Mouse (Mus musculus) G1E (cell line): ENCODE measurements around the gene Coq8a. TPM values are rescaled to one million over a fixed set of nuclear protein-coding genes. Genes with fewer than 3 reads are reported as not detected.

Source experiments
- ATAC-seq: 2 replicates; pipeline ENCODE4 v1.8.0; 2016; ENCODE audit warnings: mild to moderate bottlenecking; ENCODE audit not compliant: insufficient number of reproducible peaks, poor library complexity, low FRiP score, severe bottlenecking; ENCODE audit errors: extremely low read depth
- DNase-seq: peaks from one replicate; pipeline ENCODE4 v3.0.0; 2012; ENCODE audit warnings: low spot score
- H3K27me3 ChIP-seq: 2 replicates; pipeline ENCODE4 v1.6.1; 2012; ENCODE audit warnings: mild to moderate bottlenecking, low read length, inconsistent platforms; ENCODE audit not compliant: insufficient read depth
- H3K36me3 ChIP-seq: replicated peaks from 2 replicates; pipeline ENCODE3; 2012; ENCODE audit warnings: mild to moderate bottlenecking, inconsistent platforms
- H3K4me1 ChIP-seq: 2 replicates; pipeline ENCODE4 v1.6.1; 2012; ENCODE audit warnings: low read depth, low read length, inconsistent platforms, mixed read lengths; ENCODE audit not compliant: insufficient read depth
- H3K4me3 ChIP-seq: 2 replicates; pipeline ENCODE4 v1.5.1; 2012; ENCODE audit warnings: low read depth, mild to moderate bottlenecking, inconsistent platforms, low read length, moderate library complexity, mixed read lengths
- H3K9me3 ChIP-seq: replicated peaks from 2 replicates; pipeline ENCODE4 v1.6.1; 2012; ENCODE audit warnings: inconsistent platforms
- CTCF ChIP-seq: IDR thresholded peaks from 2 replicates; pipeline ENCODE4 v1.5.1; 2012; ENCODE audit warnings: low read depth, low read length, inconsistent platforms, mixed read lengths
- GATA1 ChIP-seq: IDR thresholded peaks from 2 replicates; pipeline ENCODE4 v1.6.1; 2012; ENCODE audit warnings: borderline replicate concordance, low read length, inconsistent platforms, mixed read lengths
- GATA2 ChIP-seq: IDR thresholded peaks from 2 replicates; pipeline ENCODE4 v1.6.1; 2012; ENCODE audit warnings: low read depth, low read length, inconsistent platforms, borderline replicate concordance
- POLR2AphosphoS5 ChIP-seq: IDR thresholded peaks from 2 replicates; pipeline ENCODE4 v1.6.1; 2012; ENCODE audit warnings: low read depth, low read length, inconsistent platforms; ENCODE audit not compliant: insufficient replicate concordance
- TAL1 ChIP-seq: conservative IDR thresholded peaks from 2 replicates; pipeline ENCODE4 v1.6.1; 2012; ENCODE audit warnings: low read depth, low read length, inconsistent platforms, mixed read lengths
- polyA plus RNA-seq: library from polyadenylated mRNA; stranded (reverse); fragments of >175 nt; gene quantifications from 2 replicates; pipeline ENCODE4 v1.2.3, GENCODE M21; 2012
- total RNA-seq, 2 experiments: library from RNA; stranded (forward) in 1 of 2; stranded (reverse) in 1 of 2; fragments of 200-1000 nt in 1 of 2; fragments of >200 nt in 1 of 2; fragmentation: Nextera tagmentation in 1 of 2; gene quantifications; 2 replicates each; pipeline ENCODE4 v1.2.3; 2014 to 2017

Gene Coq8a
- total and polyA plus RNA-seq, 3 experiments: 4.0 to 6.2 (median 4.4) TPM

- no peak for ATAC-seq
- no peak for DNase-seq
- Histone ChIP-seq H3K4me1 (no peaks in the 10 kb centered on the region), H3K27me3 (peaks cover 29% of the 10 kb centered on the region), H3K9me3 (no peaks in the 10 kb centered on the region), H3K4me3 (no peak overlapping the region), H3K36me3 (peaks cover 7% of the 10 kb centered on the region)
- TF ChIP-seq POLR2AphosphoS5: no peak
- TF ChIP-seq TAL1: no peak
- TF ChIP-seq GATA2: no peak
- TF ChIP-seq GATA1: no peak
- TF ChIP-seq CTCF: no peak
Observed at GRCm38 (mm10) chr1:180174718-180175117, 24.7 kb downstream of the Coq8a start.

- Histone ChIP-seq H3K4me3 (no peak overlapping the region), H3K9me3 (no peaks in the 10 kb centered on the region), H3K36me3 (peaks cover 7% of the 10 kb centered on the region), H3K27me3 (peaks cover 29% of the 10 kb centered on the region), H3K4me1 (no peaks in the 10 kb centered on the region)
- DNase-seq (no peak), ATAC-seq (no peak)
- TF ChIP-seq POLR2AphosphoS5 (no peak), GATA1 (no peak), TAL1 (no peak), GATA2 (no peak), CTCF (no peak)
Observed at GRCm38 (mm10) chr1:180173017-180173416, 26.4 kb downstream of the Coq8a start.

DNA sequence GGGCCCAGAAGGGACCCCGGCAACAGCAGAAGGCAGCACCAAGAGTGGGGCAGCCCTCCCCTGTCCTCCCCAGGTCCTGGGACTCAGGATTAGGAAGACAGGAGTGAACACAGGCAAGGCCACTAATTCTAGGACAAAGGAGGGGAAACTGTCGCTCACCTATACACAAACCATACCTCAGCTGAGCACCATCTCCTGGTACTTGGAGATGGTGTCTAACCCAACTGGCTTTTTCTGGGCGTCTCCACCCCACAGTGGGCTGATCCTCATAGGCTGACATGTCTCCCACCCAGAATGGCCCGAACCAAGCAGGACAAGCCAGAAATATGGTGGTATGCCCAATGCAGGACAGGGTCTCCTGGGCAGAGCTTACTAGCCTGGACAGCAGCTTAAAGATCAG, 26.8 kb downstream of the Coq8a start:
- H3K9me3 ChIP-seq: no peaks in the 10 kb centered on the region
- ATAC-seq (no peak), DNase-seq (no peak)
- H3K27me3 ChIP-seq: peaks cover 29% of the 10 kb centered on the region
- H3K4me3 ChIP-seq: no peak overlapping the region
- TF ChIP-seq TAL1 (no peak), GATA1 (no peak), POLR2AphosphoS5 (no peak), CTCF (no peak), GATA2 (no peak)
- no peaks in the 10 kb centered on the region for H3K4me1 ChIP-seq
- H3K36me3 ChIP-seq: peaks cover 11% of the 10 kb centered on the region

DNA sequence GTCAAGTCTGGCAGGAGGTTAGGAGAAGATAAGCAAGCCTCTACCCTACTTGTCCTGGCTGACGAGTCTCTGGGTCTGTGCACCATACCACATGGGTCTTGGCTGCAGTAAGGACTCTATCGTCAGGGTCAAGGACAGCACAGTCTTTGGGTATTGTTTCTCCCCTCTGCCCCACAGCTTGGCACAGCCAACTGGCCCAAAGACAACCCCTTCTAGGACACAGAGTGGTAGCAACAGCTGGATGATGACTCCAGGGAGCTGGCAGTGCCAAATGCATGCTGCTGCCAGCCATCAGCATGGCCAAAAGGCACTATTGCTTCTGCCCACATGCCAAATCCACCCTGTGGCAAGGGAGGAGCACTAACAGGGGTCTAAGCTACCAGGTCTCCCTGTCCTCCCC, 27.5 kb downstream of the Coq8a start:
- Histone ChIP-seq H3K27me3 (peaks cover 29% of the 10 kb centered on the region), H3K9me3 (no peaks in the 10 kb centered on the region), H3K36me3 (peaks cover 18% of the 10 kb centered on the region), H3K4me1 (no peaks in the 10 kb centered on the region), H3K4me3 (no peak overlapping the region)
- no peak for TF ChIP-seq GATA2
- no peak for TF ChIP-seq CTCF
- TF ChIP-seq TAL1: no peak
- TF ChIP-seq GATA1: no peak
- no peak for DNase-seq
- ATAC-seq: no peak

GRCm38 (mm10) chr1:180170071-180170470, 29.3 kb downstream of the Coq8a start:
- Histone ChIP-seq H3K27me3 (peaks cover 29% of the 10 kb centered on the region), H3K36me3 (peaks cover 28% of the 10 kb centered on the region), H3K4me3 (no peak overlapping the region), H3K4me1 (no peaks in the 10 kb centered on the region; the same call in 1 of the 2 replicates), H3K9me3 (no peaks in the 10 kb centered on the region)
- DNase-seq: no peak
- no peak for TF ChIP-seq GATA2
- ATAC-seq: no peak

- ATAC-seq: no peak
Observed at GRCm38 (mm10) chr1:180169161-180169560, 30.2 kb downstream of the Coq8a start.

GRCm38 (mm10) chr1:180168294-180168693, 31.1 kb downstream of the Coq8a start:
- no peak overlapping the region for H3K4me3 ChIP-seq
- H3K27me3 ChIP-seq: peaks cover 19% of the 10 kb centered on the region
- DNase-seq (no peak), ATAC-seq (no peak)
- no peaks in the 10 kb centered on the region for H3K9me3 ChIP-seq
- peaks cover 2% of the 10 kb centered on the region; the same call in 1 of the 2 replicates for H3K4me1 ChIP-seq
- no peak for TF ChIP-seq GATA2
- peaks cover 31% of the 10 kb centered on the region for H3K36me3 ChIP-seq

More at GRCm38 (mm10) chr1:180169161-180169560, 30.2 kb downstream of the Coq8a start:
- H3K4me1 ChIP-seq: peaks cover 2% of the 10 kb centered on the region; the same call in 1 of the 2 replicates
- H3K36me3 ChIP-seq: peaks cover 30% of the 10 kb centered on the region
- H3K4me3 ChIP-seq: no peak overlapping the region
- DNase-seq: no peak
- no peak for TF ChIP-seq GATA2
- no peak for TF ChIP-seq CTCF
- no peak for TF ChIP-seq GATA1
- TF ChIP-seq TAL1: no peak
- no peak for TF ChIP-seq POLR2AphosphoS5
- H3K9me3 ChIP-seq: no peaks in the 10 kb centered on the region
- peaks cover 28% of the 10 kb centered on the region for H3K27me3 ChIP-seq
